Mouse (Mus musculus) brain, embryonic 18.5 days (tissue): ENCODE measurements around the gene Zcchc8.
"Not testable (repeated sequence)": the region's sequence is repeated elsewhere in the genome, so short reads cannot be mapped to it uniquely, and the experiment has no call there.

Experiments
- DNase-seq: peaks from one replicate; pipeline ENCODE4 v3.0.0-alpha.2; 2012; ENCODE audit warnings: low read depth, low spot score

Zcchc8 gene

DNA sequence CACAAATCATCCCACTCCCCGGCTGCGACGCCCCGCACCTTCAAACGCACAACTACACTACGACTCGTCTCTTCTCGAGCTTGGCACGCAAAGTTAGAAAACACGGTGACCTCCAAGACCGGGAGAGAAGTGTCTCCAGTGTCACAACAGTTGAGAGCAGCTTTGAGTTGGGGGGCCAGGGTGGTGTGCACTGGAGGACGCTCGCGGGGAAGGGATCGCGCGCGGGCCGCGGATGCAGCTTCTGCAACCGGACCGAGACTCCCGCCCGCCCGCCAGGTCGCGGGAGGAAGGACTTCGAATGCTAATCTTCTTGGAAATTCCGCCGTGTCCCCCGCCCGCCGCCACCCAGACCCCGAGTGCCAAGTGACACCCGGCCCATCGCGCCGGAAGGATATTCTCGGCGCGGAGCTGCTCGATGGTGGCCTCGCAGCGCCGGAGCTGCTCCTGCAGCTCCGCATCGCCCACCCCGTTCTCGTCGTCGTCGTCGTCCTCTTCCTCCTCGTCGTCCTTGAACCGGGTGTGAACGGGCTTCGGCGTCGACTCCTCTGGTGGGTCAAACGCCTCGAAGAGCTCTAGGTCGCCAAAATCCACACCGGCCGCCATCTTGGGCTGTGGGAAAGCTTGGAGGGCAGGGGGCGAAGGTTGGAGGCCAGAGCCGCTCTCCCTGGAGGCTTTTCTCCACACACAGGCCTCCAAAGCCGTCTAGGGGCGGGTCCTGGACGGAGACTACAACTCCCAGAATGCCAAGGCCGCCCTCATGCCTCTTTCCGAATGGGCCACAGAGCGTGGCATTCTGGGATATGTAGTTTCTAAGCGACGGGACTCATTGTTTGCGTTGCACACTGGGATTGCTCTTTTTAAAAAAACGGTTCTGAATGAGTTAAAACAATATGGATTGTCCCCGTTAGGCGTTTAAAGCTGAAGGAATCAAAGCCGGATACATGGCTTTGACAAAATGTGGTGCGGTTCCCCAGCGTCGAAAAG lies at the start of gene Zcchc8:
Zcchc8 (minus strand) TSS at position 773 of the 984 bp plus-strand sequence.
- DNase-seq: peak; percentile 97

DNA sequence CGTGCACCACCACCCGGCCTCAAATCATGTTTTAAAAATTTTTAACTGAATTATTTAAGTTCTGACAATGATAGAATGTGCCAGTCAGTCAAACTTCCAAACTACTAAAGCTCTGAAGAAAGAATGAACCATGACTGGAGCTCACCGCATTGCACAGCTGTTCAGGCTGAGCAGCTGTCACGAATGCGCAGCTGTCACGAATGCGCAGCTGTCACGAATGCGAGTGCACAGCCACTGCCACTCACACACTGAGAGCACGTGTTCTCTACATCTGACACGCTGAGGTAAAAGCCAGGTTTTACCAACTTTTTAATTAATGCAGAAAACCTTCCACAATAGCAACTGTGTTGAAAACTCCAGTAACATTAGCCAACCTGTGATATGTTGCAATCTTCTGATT lies 45.6 kb upstream of the Zcchc8 start:
- not testable (repeated sequence) for DNase-seq

DNA sequence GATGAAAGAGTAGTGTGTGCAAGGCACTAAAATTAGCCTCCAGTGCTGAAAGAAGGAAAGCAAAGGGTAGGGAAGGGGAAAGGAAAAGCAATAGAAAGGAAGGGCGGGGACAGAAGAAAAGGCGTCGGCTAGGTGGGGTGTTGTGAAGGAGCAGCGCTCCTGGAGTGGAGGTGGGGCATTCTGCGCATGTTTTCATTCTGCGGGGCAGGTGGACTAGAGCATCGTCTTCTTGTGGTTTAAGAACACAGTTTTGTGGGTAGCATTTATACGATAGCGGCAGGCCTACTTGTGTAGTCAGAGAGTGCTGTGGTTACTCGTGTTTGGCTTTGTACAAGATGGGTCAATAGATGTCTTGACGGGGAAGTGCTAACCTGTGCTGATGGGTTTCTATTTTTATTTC lies 44.6 kb upstream of the Zcchc8 start:
- no peak for DNase-seq

DNA sequence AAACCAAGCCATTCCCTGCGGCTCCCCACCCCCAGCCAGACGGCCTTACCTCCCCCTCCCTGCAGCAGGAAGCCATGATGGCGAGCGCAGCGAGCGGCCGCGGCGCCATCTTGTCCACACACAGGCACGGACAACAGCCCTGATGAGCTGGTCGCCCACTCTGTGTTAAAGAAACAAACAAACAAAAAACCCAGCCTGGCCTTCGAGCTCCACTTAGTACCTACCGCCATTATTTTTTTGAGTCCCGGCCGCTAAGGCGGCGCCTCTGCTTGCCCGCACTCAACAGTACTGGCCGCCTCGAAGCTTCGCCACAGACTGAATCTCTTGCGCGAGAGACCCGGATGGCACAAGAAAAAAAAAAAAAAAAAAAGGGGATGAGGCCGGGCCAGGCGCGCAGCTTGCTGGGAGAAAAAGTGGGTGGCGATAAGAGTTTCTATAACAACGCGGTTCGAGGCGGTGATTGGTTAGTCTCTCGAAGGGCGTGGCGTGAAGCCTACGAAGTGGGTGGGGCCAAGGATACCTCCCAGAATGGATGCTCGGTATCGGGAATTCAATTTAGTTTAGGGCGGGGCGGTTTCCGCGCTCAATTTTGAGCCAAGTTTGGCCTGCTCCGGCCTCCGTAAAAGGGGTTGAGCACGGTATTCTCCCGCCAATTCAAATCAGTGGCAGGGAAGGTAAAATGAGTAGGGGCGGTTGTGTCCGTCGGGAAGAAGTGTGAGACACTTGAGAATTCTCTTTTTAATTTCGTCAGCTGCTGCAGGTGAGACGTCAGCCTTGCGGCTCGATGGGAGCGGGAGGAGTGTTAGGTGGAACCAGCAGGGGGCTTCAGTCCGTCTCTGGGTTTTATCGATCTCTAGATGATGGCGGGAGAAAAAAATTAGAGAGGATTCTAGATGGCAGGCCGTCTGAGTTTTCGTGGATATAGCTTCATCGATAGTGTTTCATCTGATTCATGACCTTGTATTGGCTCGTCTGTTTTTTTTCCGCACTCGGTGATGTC lies 28.5 kb upstream of the Zcchc8 start, which contains the start of the genes Rsrc2 and Kntc1:
Rsrc2 (minus strand) TSS at position 350 of the 1,000 bp plus-strand sequence.
Kntc1 (plus strand) TSS at position 652 of the 1,000 bp plus-strand sequence.
- DNase-seq: peak; percentile 99

DNA sequence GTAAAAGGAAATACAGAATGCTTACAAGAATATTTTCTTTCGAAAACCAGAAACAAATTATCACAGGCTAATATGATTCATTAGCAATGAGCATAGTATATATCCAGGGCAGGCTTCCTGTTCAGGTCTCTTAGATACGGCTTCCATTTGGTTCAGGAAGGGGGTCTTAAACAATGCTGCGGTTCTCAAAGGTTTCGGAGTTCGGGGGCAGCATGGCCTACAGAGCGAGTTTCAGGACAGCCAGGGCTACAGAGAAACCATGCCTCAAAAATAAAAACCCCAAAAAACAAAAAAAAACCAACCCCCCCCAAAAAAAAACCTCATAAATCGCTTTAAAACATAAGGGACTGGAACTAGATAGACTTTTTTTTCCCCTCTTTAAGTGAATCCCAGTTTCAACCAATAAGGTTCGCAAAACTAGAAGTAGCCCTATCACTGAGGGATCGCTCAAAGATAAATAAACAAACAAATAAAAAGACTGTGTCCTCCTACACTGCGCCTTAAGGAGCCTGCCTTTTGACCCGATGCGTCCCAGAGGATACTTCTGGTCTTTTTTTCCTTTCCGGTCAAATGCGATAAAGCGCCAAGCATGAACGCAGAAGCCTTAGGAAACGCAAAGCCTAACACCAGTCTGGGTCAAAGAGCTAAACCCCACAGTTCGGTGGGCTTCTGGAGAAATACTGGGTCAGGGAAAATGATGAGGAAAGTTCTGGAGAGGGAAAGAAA lies 27.6 kb upstream of the Zcchc8 start:
- no peak for DNase-seq

DNA sequence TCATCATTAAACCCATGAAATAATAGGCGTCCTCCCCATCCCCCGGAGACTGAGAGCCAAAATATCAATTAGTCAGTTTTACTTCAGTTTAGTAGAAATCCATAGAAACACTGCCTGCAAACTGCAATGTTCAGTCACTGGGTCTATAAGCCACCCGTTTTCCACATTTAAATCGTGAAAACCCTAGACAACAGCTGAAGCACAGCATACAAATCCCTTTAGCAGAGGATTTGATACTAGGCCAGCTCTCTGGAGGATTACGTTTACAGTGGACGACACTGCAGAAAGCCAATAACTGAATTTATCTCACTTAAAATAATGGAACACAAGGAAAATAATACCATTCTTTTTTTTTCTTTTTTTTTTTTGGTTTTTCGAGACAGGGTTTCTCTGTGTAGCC lies 26.7 kb upstream of the Zcchc8 start:
- no peak for DNase-seq

DNA sequence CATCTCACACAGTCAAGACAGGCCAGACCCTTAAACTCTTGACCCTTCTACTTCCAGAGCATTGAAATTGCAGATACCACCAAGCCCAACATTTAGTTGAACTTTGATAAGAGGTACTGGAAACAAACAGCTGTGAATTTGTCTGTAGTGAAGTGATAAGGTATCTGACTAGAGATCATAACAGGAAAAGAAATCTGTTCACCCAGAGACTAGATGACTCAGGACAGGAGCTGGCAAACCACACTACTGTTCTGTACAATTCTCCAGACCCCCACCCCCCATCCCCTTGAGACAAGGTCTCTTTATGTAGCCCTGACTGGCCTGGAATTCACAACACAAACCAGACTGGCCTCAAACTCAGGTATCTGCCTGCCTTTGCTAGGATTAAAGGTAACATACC lies 25.4 kb upstream of the Zcchc8 start:
- DNase-seq: no peak

DNA sequence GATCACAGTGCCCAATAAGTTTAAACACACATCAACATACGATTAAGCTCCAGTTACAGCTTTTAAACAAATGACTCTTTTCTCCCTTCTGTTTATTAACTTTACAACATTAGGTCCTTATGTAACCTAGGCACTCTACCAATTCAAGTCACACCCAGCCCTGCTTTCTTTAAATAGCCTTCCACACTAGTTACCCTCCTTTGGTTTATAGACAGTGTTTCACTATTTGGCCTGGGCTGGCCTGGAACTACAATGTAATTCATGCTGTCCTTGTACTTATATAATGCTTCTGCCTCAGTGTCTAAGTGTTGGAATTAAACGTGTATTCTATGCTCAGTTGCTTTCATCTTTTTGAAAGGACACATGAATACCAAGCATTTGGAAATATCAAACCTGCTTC lies 23.5 kb upstream of the Zcchc8 start:
- DNase-seq: no peak

DNA sequence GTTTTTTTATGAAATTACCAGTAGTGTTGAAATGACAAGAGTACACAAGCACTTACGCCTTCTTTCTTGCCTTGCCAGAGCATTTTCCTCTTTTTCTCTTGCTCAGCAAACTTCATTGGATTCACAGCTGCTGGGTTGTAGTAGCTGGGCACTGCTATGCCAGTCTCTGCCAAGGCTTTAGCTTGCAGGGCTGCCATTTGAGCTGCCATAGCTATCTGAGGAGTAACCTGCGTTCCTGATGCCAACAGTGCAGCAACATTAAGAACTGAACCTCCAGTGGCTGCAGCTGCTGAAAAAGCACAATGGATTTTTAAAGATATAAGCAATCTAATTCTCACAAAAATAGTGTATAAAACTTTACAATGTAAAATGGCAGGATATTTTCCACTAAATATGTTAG lies 10.1 kb upstream of the Zcchc8 start:
- no peak for DNase-seq

DNA sequence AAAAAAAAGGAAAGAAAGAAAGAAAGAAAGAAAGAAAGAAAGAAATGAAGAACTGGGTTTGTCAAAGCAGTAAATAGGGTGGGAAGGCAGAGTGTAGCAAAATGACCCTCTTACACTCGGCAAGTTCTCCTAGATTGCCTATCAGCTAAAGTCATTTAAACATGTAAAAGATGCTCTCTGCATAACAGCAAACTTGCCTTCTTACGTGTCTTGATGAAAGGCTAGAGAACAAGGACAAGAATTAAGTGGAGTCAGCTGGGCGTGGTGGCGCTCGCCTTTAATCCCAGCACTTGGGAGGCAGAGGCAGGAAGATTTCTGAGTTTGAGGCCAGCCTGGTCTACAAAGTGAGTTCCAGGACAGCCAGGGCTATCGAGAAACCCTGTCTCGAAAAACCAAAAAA lies 2.9 kb upstream of the Zcchc8 start:
- DNase-seq: not testable (repeated sequence)

DNA sequence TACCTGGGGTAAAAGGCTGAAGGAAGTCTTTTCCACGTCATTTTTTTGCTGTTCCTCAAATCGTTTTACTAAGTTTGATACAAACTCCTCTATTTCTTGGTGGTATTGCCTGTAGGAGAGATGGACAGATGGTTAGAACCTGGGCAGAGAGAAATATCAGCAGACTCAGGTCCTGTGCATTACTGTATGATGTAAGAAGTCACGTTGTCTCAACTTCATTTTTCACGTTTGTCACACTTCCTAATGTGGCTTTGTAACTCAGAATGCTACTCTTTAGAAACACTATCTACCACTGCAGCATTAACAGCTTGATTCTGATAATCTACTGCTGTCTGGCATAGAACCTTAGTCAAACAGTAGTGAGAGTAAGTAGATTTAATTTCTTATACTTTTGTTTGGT lies 6.3 kb downstream of the Zcchc8 start:
- no peak for DNase-seq

DNA sequence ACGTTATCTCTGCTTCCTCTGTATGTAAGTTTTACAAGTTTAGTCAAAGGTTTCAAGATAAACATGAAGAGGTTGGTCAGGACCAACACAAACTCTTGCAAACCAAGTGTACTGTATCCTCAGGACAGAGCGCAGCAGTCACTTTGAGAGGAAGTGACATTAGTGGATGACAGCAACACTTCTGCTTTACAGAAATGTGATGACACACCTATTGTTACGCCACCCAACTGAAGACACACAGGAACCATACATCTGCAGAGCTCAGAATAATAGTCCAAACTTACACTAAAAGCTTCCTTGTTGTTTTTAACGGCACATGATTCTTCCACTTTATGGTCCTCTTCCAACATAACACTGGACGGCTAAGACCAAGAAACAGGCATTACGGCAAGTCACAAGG lies 7.1 kb downstream of the Zcchc8 start:
- no peak for DNase-seq

DNA sequence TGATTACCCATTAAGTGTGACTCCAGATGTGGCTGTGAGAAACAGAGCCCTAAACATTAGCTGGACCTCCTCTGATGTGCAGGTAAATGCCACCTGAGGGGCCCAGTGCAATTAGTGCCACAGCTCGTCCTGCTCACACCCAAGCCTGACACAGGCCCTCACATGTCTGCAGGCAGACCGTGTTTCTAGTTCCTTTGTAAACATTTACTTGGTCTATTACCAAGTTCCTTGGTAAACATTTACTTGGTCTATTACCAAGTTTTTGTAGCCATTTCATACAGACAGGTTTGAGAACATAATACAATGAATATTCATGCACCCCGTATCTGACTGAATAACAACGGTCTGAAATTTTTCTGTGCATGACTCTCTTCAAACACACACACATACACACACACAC lies 11.3 kb downstream of the Zcchc8 start:
- no peak for DNase-seq

DNA sequence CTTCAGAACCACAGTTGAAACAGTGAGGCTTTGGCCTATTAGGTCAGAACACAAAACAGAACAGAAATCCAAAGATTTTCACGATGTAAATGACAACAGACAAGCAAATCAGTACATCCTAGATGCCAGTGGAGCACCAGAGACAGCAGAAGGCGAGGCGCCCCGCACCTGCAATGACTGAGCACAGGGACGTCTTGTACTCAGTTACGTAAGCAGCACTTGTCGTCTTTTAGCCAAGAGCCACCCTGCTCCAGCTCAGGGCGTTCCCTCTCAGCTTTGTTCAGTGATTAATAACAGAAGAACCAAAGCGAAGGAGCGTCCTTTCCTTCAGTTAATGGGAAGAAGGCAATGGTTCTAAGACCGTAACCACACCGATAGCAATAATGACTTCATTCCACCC lies 12.3 kb downstream of the Zcchc8 start:
- DNase-seq: no peak

DNA sequence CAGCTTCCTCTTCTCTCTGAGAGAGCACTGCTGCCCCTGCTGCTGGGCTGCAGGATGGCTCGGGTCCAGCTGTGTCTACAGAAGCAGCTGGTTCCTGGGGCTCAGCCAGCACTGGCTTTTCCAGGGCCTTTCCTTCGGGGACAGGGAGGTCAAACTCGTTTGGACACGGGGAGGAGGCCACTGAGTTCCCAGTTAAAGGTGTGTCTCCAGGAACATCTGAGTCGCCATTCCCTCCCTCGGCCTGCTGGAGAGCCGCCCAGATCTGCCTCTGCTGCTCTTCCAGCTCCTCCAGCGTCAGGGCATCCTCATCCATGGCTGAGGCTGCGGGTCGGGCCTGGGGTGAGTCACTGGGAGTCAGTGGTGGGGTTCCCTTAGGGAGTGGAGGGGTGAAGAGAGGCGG lies 20.3 kb downstream of the Zcchc8 start:
- DNase-seq: no peak

DNA sequence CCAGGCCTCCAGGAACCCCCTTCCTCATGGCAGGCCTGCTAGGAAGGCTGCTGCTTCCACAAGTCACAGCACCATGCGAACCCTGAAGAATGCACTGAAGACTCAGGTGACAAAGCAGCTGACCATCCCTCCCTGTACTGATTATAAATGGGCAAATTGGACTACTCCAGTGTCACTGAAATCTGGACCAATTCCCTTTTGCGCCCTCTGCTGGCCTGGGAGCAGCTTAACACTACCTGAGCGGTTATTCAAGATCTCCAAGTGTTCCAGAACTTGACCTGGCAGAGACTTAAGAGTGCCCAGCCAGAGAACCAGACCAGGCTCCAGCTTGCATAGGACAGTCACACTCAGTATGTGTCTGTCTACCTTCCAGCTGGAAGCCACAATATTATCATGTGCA lies 21.7 kb downstream of the Zcchc8 start:
- no peak for DNase-seq

DNA sequence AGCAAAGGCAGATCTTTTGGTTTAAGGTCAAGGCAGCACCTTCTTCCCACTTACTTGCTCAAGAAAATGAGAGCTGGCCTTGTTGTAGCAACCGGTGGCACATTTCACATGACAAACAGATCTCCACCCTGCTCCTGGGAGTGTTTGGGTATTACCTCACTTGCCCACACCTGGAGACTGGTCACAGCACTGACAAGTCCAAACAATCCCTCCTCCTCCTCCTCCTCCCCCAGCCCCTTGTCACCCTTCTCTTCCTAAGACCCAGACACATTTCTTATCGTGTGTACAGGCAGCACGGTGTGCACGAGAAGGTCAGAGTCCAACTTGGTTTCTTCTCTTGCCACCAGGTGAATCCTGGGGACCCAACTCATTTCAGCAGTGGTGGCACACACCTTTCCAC lies 23.9 kb downstream of the Zcchc8 start:
- no peak for DNase-seq

DNA sequence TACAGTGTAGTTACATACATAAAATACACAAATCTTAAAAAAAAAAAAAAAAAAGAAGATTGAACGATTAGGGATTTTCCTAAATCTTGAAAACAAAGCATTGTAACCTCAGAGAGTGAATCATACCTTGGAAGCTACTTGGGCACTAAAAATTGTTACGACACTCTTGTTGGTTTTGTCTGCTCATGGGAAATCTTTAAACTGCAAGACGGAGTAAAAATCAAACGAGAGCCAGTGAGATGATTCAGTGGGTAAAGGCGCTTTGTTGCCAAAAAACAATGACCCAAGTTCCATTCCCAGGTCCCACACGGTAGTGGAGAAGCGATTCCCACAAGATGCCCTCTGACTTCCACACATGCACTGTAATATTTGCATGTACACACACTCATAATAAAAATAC lies 24.7 kb downstream of the Zcchc8 start:
- no peak for DNase-seq

DNA sequence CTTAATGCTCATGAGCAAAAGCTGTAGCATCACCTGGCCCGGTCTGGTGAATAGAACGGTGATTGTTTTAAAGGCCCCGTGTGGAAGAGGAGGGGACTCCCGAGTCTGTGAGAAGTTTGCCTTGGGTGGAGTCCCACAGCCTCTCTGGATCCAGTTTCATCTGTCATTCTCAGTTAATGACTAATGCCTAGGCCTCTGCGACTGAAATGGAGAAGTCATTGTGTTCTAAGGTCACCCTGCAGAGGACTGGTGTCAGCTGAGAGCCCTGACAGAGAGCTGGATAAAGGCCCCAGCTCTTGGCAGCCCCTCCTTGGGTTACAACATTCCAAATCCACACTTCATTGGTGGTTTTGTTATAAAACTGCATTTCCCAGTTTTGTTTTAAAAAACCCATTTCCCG lies 26.4 kb downstream of the Zcchc8 start:
- no peak for DNase-seq

DNA sequence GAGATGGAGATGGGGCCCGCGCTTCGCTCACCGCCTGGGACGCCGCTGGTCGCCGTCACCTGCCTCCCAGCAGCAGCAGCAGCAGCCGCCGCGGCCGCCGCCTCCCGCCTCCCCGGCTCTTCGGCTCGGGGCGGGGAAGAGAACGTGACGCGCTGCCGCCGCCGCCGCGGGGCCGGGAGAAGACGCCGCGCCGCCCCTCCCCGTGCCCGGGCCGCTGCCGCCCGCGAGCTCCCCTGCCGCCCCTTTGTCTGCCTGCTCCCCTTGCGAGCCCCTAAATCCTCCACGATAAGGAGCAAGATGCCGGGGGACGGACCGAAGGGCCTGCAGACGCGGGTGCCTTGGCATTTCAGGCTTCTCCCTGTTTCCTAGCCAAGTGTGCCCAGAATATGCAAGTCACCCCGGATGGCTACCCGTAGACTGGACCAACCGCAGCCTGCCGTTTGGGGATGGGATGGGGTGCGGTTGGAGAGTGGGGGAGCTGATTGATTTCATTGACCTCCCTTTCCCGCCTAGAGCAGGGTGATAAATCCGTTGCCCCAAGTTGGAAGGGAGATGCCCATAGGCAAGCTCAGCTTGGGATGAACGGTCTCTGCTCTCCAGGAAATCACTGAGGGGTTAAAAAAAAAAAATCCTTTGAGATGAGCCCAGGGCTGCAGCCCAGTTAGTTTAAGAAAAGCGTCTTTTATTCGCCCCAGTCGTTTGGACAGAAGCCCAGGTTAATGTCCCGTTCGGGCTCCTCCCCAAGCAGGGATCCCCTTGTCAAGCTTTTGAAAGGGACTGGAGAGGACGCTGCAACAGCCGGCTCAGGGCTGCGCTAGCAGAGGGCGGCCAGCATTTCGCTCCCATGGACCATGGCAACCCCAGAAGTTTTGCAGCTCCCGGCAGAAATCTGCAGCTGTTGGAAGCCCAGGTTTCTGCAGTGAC lies 36.4 kb downstream of the Zcchc8 start, which contains the start of gene Clip1:
Clip1 (minus strand) TSS at position 398 of the 924 bp plus-strand sequence.
- DNase-seq: peak; percentile 51
